Mouse (Mus musculus) left cerebral cortex, adult 8-10 months (tissue): ENCODE measurements around the gene Igf2bp3. TPM values are rescaled to one million over a fixed set of nuclear protein-coding genes. Genes with fewer than 3 reads are reported as not detected.

Source experiments
- DNase-seq, 2 experiments: peaks; one replicate each; pipeline ENCODE4 v3.0.0; 2022; ENCODE audit warnings: low spot score in 2 of 2
- total RNA-seq, 4 experiments: library from RNA; stranded (reverse); gene quantifications; 2 replicates each; pipeline ENCODE4 v1.2.4; 2022

Igf2bp3 gene
- total RNA-seq, 4 experiments from 2014 or later = not detected

DNA sequence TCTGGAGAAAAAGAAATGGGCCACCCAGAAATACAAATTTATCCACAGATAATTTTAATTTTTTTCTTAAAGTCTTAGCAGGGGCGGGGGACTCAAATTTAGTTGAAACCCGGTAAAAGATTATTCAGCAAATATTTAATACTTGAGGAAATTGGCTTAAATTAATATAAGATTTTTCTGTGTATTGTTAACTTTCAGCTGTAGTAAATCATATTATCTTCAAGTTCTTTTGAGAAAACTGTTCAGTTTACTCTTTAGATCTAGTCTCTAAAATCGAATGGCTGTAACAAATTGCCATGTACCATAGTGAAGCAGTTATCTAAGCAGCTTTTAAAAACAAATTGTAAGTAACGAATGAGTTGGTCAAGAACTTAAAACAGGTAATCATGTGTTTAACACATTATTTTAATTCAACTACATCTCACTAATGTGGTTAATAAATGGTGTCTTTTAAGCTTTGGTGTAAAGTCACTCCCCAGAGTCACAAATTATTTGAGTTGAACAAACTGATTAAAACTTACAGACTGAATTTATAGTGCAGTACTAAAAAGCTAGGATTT lies 4.3 kb upstream of the Igf2bp3 start:
- DNase-seq = no peak

DNA sequence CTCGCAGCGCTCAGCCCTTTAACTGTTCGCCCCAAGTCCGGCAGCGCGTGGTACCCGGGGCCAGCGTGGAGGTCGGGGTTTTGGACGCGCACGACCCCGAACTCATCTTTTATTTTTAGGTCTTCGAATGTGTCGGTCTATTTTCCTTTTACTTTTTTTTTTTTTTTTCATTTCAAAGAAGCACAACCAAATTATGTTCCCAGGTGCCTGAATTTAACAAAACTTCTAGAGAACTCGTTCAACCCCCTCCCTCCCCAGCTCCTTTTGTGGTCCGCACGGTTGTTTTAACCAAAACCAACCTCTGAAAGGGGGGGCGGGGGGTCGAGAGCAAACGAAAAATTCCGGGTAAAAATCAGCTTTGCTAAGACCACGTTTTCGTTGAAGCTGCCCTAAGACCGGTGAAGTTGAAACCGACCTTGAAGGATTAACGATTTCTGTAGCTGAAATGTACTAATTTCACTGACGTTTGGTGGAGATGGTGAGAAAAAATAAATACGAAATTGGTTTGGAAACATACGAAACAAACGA lies 3.6 kb upstream of the Igf2bp3 start:
- no peak for DNase-seq

DNA sequence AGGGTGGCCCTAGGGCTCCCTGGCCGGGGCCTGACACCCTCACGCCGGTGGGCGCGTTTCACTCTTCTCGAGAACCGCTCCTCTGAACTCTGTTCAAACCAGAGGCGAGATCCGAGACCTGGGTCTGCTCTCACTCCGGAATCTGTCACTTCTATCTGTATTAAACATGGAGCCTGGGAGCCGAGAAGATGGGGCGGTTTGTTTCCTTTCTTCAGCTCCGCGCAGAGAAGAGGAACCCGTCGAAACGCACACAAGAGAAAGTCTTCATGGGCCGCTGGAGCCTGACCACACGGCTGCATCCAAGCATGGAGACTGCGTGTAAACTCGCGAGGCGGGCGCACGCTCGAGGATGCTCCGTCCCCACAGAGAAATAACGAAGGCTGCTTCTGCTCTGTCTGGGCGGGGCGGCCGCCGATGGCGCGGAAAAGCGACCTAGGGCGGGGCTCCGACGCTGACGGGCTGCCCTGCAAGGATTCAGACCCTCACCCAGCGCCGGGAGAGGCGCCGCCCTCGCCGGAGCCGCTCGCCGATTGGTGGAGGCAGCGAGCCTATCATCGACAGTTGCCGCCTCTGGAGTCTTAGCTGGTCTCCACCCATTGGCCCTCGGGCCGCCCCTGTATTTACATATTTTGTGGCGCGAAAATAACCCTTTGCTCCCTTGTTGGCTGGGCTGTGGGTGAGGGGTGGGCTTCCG lies 3.0 kb upstream of the Igf2bp3 start:
- no peak for DNase-seq

- no peak for DNase-seq
These were observed 2.2 kb upstream of the Igf2bp3 start for GRCm38 (mm10) chr6:49216811-49217542.

- no peak for DNase-seq
These were observed 1.2 kb upstream of the Igf2bp3 start for GRCm38 (mm10) chr6:49215748-49216585.

DNA sequence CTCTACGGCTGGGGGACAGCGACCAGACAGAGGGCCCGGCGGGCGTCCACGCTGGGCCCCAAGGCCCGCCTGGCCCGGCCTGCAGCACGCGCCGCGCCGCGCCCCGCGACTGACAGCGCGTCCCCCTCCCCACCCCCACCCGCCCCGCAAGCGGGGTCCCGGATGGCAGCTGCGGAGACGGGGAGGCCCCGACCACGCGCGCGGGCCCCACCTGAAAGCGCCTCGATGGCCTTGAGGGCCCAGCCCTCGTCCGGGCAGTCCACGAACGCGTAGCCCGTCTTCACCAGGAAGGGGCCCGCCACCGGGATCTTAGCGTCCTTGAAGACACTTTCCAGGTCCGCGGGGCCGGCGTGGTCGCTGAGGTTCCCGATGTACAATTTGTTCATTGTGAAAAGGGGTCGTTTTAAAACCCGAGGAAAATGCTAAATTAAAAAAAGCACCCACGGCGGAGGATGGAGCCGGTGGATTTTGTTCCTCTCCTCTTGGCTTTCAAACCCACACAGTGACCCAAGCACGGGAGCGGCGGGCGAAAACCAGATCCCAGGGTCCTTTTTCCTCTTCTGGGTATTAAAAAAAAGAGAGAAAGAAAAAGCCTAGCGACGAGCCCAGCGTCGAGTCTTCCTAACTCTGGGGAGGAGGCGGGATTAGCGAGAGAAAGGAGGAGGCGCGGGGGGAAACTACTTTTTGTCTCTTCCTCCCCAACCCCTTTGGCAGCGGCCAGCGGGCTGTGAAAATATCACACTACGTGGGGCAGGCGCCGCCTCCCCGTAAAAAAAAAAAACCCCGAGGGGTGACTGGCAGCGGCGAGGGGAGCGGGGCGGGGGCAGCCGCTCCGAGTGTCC lies 450 bp downstream of the Igf2bp3 start:
- no peak for DNase-seq

GRCm38 (mm10) chr6:49213581-49214085 lies 1.1 kb downstream of the Igf2bp3 start:
- no peak for DNase-seq

DNA sequence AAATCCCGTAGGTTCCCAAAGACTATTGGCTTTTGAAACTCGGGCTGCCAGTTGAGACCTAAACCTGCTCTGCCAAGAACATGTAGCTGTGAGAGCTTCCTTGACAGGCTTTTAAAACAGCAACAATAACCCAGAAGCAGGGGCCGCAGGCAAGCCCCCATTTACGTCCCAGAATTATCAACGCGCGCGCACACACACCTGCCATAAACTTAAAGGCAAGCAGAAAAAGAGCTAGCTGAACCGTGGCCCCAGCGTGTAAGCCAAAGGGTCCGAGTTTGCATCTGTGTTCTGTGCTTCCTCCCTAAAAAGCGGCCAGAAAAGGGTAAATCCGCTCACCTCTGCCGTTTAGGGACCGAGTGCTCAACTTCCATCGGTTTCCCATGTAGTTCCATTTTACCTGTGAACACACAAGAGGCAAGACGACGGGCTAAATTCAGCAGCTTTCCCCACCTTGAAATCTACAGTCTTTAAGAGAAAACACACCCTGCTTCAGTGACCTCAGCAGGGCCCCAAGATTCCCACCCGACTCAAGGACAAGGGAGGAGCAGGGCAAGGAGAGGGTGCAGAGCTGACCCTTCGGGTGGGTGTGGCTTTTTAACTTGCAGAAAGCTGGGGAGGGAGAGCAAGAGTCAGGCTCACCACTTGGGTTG lies 1.7 kb downstream of the Igf2bp3 start:
- no peak for DNase-seq

DNA sequence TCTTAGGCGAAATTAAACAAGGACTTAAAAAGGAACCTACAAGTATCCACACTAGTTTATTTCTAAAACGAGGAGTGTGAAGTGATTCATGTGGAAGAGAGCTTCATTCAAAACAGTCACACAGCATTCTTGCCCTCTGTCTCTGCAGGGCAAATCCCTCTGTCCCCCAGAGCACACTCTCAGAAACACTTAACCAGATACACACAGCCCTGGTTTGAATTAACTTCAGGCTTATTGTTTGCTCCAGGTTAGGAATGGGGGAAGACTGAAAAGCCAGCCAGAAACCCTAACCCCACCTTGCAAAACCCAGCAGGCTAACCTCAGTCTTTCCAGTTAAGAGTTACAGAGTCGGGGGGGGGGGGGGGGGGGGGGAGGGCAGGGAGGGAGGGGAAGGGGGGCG lies 2.6 kb downstream of the Igf2bp3 start:
- DNase-seq = no peak

DNA sequence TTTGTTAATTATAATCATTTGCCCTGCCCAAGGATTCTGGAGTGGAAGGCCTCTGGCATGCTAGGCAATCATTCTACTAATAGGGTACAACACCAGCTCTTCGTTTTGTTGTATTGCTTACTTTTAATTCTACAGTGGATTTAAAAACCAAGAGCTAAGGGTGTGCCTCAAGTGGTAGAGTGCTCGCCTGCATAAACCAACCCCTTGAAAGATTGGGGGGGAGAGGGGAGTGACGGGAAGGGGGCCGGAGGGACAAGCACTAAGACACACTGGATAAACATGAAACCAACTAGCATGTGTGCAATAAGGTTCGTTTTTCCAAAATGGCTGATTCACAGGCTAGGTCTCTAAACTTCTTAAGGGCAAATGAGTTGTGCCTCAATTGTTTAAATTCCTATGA lies 3.2 kb downstream of the Igf2bp3 start:
- DNase-seq = no peak

- DNase-seq = no peak
These were observed 4.6 kb downstream of the Igf2bp3 start for GRCm38 (mm10) chr6:49209881-49210854.

DNA sequence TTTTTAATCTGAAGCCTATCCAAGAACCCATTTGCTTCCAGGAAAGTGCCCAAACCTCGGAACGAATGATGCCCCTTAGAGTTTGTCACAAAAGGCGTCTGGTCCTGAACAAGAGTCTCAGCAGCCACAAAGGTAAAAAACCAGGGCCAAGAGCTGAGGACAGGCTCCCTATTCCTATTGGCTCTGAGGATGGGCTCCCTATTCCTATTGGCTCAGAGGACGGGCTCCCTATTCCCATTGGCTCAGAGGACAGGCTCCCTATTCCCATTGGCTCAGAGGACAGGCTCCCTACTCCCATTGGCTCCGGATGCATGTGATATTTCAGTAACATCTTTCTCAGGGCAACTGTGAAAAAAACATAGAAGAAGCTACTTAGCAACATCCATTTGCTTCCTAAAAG lies 5.8 kb downstream of the Igf2bp3 start:
- DNase-seq = no peak

DNA sequence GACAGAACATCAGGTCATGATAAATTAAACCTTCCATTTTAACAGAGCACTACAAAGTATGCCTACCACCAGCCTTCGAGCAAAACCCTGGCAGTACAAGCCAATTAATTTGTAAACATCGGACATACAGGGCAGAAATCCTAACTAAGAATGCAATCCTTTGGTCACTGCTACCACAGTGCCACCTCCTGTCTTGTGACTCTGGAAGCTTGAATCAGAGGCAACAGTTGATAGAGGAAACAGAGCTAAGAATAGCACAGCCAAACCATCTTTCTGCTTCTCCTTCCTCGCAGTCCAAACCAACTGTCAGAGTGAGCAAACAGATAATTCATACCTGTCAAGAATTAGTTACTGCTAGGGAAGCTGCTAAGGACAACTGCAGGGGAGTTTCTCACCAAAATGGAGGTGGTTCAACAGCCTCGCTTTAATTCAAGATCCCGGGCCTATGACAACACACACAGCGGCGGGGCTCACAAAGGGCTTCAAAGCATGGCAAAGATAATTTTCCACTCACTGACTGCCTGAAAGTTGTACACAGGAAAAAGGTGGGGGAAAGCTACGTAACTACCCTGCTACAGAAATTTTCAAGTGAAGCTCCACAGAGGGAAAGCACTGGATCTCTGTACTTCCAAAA lies 6.3 kb downstream of the Igf2bp3 start:
- DNase-seq = no peak

GRCm38 (mm10) chr6:49206416-49206815 lies 8.3 kb downstream of the Igf2bp3 start:
- DNase-seq = no peak

- no peak for DNase-seq
These were observed 19.6 kb downstream of the Igf2bp3 start for GRCm38 (mm10) chr6:49195188-49195587.

GRCm38 (mm10) chr6:49194536-49194935 lies 20.2 kb downstream of the Igf2bp3 start:
- DNase-seq = no peak

DNA sequence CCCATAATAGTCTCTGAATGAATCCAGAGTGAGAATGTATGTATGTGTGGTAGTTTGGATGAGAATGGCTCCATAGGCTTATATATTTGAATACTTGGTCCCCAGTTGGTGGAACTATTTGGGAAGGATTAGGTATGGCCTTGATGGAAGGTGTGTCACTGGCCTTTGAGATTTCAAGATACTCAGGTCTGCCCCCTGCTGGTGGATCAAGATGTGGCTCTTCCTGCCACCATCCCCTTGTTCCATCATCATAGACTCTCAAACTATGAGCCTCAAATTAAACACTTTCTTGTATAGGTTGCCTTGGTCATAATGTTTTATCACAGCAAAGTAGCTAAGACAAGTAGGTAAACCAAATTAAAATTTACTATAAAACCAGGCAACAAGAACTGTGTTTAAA lies 25.4 kb downstream of the Igf2bp3 start:
- no peak for DNase-seq

- DNase-seq = no peak
These were observed 27.5 kb downstream of the Igf2bp3 start for GRCm38 (mm10) chr6:49187299-49187698.
